Mouse (Mus musculus) heart, postnatal 25 days (tissue): ENCODE measurements at regions not wholly inside any gene's neighbourhood (a gene's known extent, or its start where the extent isn't known, plus 50 kb on each side); places are given as distances from the start of the nearest gene placed in this dataset.

ENCODE experiments used
- DNase-seq: peaks from one replicate; pipeline ENCODE4 v3.0.0; 2022; ENCODE audit warnings: low spot score
- intact Hi-C: fragments of 180-260 bp; cut with DNase I; formaldehyde crosslinking; loops from one replicate; pipeline ENCODE4 v1.15.1; 2025

GRCm38 (mm10) chr2:146792844-146793420, 62.7 kb upstream of the Kiz start:
- no peak for DNase-seq
- intact Hi-C loops: no loop called here

- intact Hi-C loops: no loop called here
- DNase-seq: no peak
These were observed 52.7 kb upstream of the Kiz start for GRCm38 (mm10) chr2:146802973-146803372.
